Mouse (Mus musculus): ENCODE results near the gene Grk2. TPM values are rescaled to one million over a fixed set of nuclear protein-coding genes. Genes with fewer than 3 reads are reported as not detected.
A peak's percentile ranks its signal among the peaks of the same experiment; 100 is the strongest.

Gene Grk2
- polyA plus RNA-seq, 1 experiment from 2014 or later = 17.9 TPM

- peaks cover 82% of the 10 kb centered on the region for H3K4me1 ChIP-seq
- H3K27me3 ChIP-seq (replicated peaks) = 0 out of 2 replicates have a peak, but pooled peaks cover 5% of the 10 kb centered on the region
- peak overlapping the region; percentile 46 for H3K9ac ChIP-seq
- WGBS (ENCODE audit: insufficient replicate concordance) = 28% methylated on average over 7 of the region's 7 CpGs
- peak overlapping the region; percentile 73 for H3K4me2 ChIP-seq
- no peaks in the 10 kb centered on the region for H3K9me3 ChIP-seq (replicated peaks)
- peak overlapping the region; percentile 75 for H3K27ac ChIP-seq
- H3K36me3 ChIP-seq = peaks cover 16% of the 10 kb centered on the region
- ATAC-seq = no peak
- H3K4me3 ChIP-seq = peak overlapping the region; percentile 12
These were observed 2.9 kb downstream of the Grk2 start for GRCm38 (mm10) chr19:4302936-4303639.

- H3K4me2 ChIP-seq = peak overlapping the region; percentile 73
- H3K9me3 ChIP-seq (replicated peaks) = no peaks in the 10 kb centered on the region
- H3K9ac ChIP-seq = peak overlapping the region; percentile 46
- H3K27ac ChIP-seq = peak overlapping the region; percentile 75
- H3K27me3 ChIP-seq (replicated peaks) = 0 out of 2 replicates have a peak, but pooled peaks cover 4% of the 10 kb centered on the region
- 33% methylated on average over 21 of the region's 21 CpGs for WGBS (ENCODE audit: insufficient replicate concordance)
- peak overlapping the region; percentile 9 for H3K4me3 ChIP-seq
- peaks cover 91% of the 10 kb centered on the region for H3K4me1 ChIP-seq
- ATAC-seq = no peak
- H3K36me3 ChIP-seq = peaks cover 26% of the 10 kb centered on the region
These were observed 4.0 kb downstream of the Grk2 start for GRCm38 (mm10) chr19:4301735-4302651.

- 49% methylated on average over 11 of the region's 11 CpGs for WGBS (ENCODE audit: insufficient replicate concordance)
- no peaks in the 10 kb centered on the region for H3K27me3 ChIP-seq (replicated peaks)
- H3K4me2 ChIP-seq = peak overlapping the region; percentile 73
- peak overlapping the region; percentile 75 for H3K27ac ChIP-seq
- ATAC-seq = no peak
- H3K9me3 ChIP-seq (replicated peaks) = no peaks in the 10 kb centered on the region
- 0 out of 2 replicates have a peak overlapping the region, but pooled peaks have one; percentile 14 for H3K9ac ChIP-seq
- H3K4me1 ChIP-seq = peaks cover 93% of the 10 kb centered on the region
- H3K4me3 ChIP-seq = no peak overlapping the region
- peaks cover 31% of the 10 kb centered on the region for H3K36me3 ChIP-seq
These were observed 4.9 kb downstream of the Grk2 start for GRCm38 (mm10) chr19:4300852-4301734.

- H3K27me3 ChIP-seq (replicated peaks) = no peaks in the 10 kb centered on the region
- WGBS (ENCODE audit: insufficient replicate concordance) = 23% methylated on average over 7 of the region's 7 CpGs
- H3K4me2 ChIP-seq = peak overlapping the region; percentile 73
- peaks cover 39% of the 10 kb centered on the region for H3K36me3 ChIP-seq
- no peaks in the 10 kb centered on the region for H3K9me3 ChIP-seq (replicated peaks)
- H3K4me3 ChIP-seq = no peak overlapping the region
- peaks cover 98% of the 10 kb centered on the region for H3K4me1 ChIP-seq
- ATAC-seq = peak; percentile 41; the same call in 1 of the 2 replicates
- peak overlapping the region; percentile 71 for H3K27ac ChIP-seq
- H3K9ac ChIP-seq = peak overlapping the region; percentile 14; the same call in 1 of the 2 replicates
These were observed 5.7 kb downstream of the Grk2 start for GRCm38 (mm10) chr19:4300271-4300704.

- WGBS (ENCODE audit: insufficient replicate concordance) = 44% methylated on average over 6 of the region's 6 CpGs
- H3K9ac ChIP-seq = no peak overlapping the region
- peaks cover 98% of the 10 kb centered on the region for H3K4me1 ChIP-seq
- H3K9me3 ChIP-seq (replicated peaks) = no peaks in the 10 kb centered on the region
- H3K4me3 ChIP-seq = no peak overlapping the region
- H3K27ac ChIP-seq = peak overlapping the region; percentile 71
- no peaks in the 10 kb centered on the region for H3K27me3 ChIP-seq (replicated peaks)
- H3K36me3 ChIP-seq = peaks cover 43% of the 10 kb centered on the region
- ATAC-seq = peak; percentile 18; the same call in 1 of the 2 replicates
- peak overlapping the region; percentile 73 for H3K4me2 ChIP-seq
These were observed 6.3 kb downstream of the Grk2 start for GRCm38 (mm10) chr19:4299574-4300270.

GRCm38 (mm10) chr19:4299126-4299525, 6.9 kb downstream of the Grk2 start:
- WGBS (ENCODE audit: insufficient replicate concordance) = 75% methylated on average over 7 of the region's 7 CpGs
- H3K9me3 ChIP-seq (replicated peaks) = no peaks in the 10 kb centered on the region
- H3K4me3 ChIP-seq = no peak overlapping the region
- H3K27me3 ChIP-seq (replicated peaks) = no peaks in the 10 kb centered on the region
- H3K4me2 ChIP-seq = peak overlapping the region; percentile 73
- H3K27ac ChIP-seq = peak overlapping the region; percentile 71
- no peak overlapping the region for H3K9ac ChIP-seq
- H3K4me1 ChIP-seq = peaks cover 98% of the 10 kb centered on the region
- ATAC-seq = no peak
- peaks cover 47% of the 10 kb centered on the region for H3K36me3 ChIP-seq

GRCm38 (mm10) chr19:4298322-4299121, 7.5 kb downstream of the Grk2 start:
- Histone ChIP-seq H3K4me2 (no peak overlapping the region), H3K27ac (peak overlapping the region; percentile 71; the same call in 1 of the 2 replicates), H3K27me3 (replicated peaks) (no peaks in the 10 kb centered on the region), H3K9me3 (replicated peaks) (no peaks in the 10 kb centered on the region), H3K4me3 (no peak overlapping the region), H3K36me3 (peaks cover 50% of the 10 kb centered on the region), H3K4me1 (peaks cover 96% of the 10 kb centered on the region), H3K9ac (no peak overlapping the region)
- no peak for ATAC-seq
- 67% methylated on average over 17 of the region's 17 CpGs for WGBS (ENCODE audit: insufficient replicate concordance)

- Histone ChIP-seq H3K4me1 (peaks cover 90% of the 10 kb centered on the region), H3K27me3 (replicated peaks) (no peaks in the 10 kb centered on the region), H3K27ac (no peak overlapping the region), H3K4me2 (no peak overlapping the region), H3K9me3 (replicated peaks) (no peaks in the 10 kb centered on the region), H3K36me3 (peaks cover 56% of the 10 kb centered on the region), H3K4me3 (no peak overlapping the region), H3K9ac (no peak overlapping the region)
- 60% methylated on average over 5 of the region's 5 CpGs for WGBS (ENCODE audit: insufficient replicate concordance)
- no peak for ATAC-seq
These were observed 8.2 kb downstream of the Grk2 start for GRCm38 (mm10) chr19:4297851-4298250.

- peaks cover 77% of the 10 kb centered on the region for H3K4me1 ChIP-seq
- no peak overlapping the region for H3K4me3 ChIP-seq
- 0 out of 2 replicates have a peak overlapping the region, but pooled peaks have one; percentile 27 for H3K9ac ChIP-seq
- 80% methylated on average over 2 of the region's 2 CpGs for WGBS (ENCODE audit: insufficient replicate concordance)
- H3K27me3 ChIP-seq (replicated peaks) = no peaks in the 10 kb centered on the region
- ATAC-seq = no peak
- peak overlapping the region; percentile 27; the same call in 1 of the 2 replicates for H3K27ac ChIP-seq
- peaks cover 68% of the 10 kb centered on the region for H3K36me3 ChIP-seq
- no peak overlapping the region for H3K4me2 ChIP-seq
- H3K9me3 ChIP-seq (replicated peaks) = no peaks in the 10 kb centered on the region
These were observed 9.4 kb downstream of the Grk2 start for GRCm38 (mm10) chr19:4296611-4297010.

- peaks cover 74% of the 10 kb centered on the region for H3K36me3 ChIP-seq
These were observed 10.6 kb downstream of the Grk2 start for GRCm38 (mm10) chr19:4295391-4295790.

More at GRCm38 (mm10) chr19:4295391-4295790, 10.6 kb downstream of the Grk2 start:
- Histone ChIP-seq H3K27me3 (replicated peaks) (no peaks in the 10 kb centered on the region), H3K9ac (no peak overlapping the region), H3K4me2 (no peak overlapping the region), H3K4me1 (peaks cover 65% of the 10 kb centered on the region), H3K27ac (peak overlapping the region; percentile 63), H3K9me3 (replicated peaks) (no peaks in the 10 kb centered on the region), H3K4me3 (no peak overlapping the region)
- no peak for ATAC-seq
- 76% methylated on average over 4 of the region's 4 CpGs for WGBS (ENCODE audit: insufficient replicate concordance)
